Mouse (Mus musculus) forebrain, embryonic 14.5 days (tissue): ENCODE measurements around the gene Kcng3. TPM values are rescaled to one million over a fixed set of nuclear protein-coding genes. Genes with fewer than 3 reads are reported as not detected.

Experiments
- ATAC-seq: fragments of 200-750 bp; cut with Nextera tagmentation; 2 replicates; pipeline ENCODE4 v1.8.0; 2017; ENCODE audit warnings: mild to moderate bottlenecking, moderate library complexity
- DNase-seq: peaks from one replicate; pipeline ENCODE4 v3.0.0-alpha.2; 2015; ENCODE audit warnings: low spot score
- H3K27ac ChIP-seq: fragments of 300-500 bp; sonication (generic); 2 replicates; pipeline ENCODE4 v1.5.1; 2014; ENCODE audit warnings: low read depth, mild to moderate bottlenecking, control low read depth, low read length, moderate library complexity
- H3K27me3 ChIP-seq: fragments of 300-500 bp; sonication (generic); replicated peaks from 2 replicates; pipeline ENCODE4 v1.6.1; 2014; ENCODE audit warnings: low read length, control low read depth, mixed read lengths; ENCODE audit not compliant: control insufficient read depth, insufficient read depth
- H3K36me3 ChIP-seq: fragments of 300-500 bp; sonication (generic); 2 replicates; pipeline ENCODE4 v1.6.1; 2014; ENCODE audit warnings: low read length, control low read depth; ENCODE audit not compliant: control insufficient read depth, insufficient read depth
- H3K4me1 ChIP-seq: fragments of 300-500 bp; sonication (generic); 2 replicates; pipeline ENCODE4 v1.6.1; 2014; ENCODE audit warnings: antibody characterized with exemption, low read length, control low read depth; ENCODE audit not compliant: control insufficient read depth, insufficient read depth
- H3K4me2 ChIP-seq: fragments of 300-500 bp; sonication (generic); 2 replicates; pipeline ENCODE4 v1.6.1; 2014; ENCODE audit warnings: mild to moderate bottlenecking, control low read depth, low read length
- H3K4me3 ChIP-seq: fragments of 300-500 bp; sonication (generic); 2 replicates; pipeline ENCODE4 v1.5.1; 2014; ENCODE audit warnings: low read depth, low read length, control low read depth
- H3K9ac ChIP-seq: fragments of 300-500 bp; sonication (generic); 2 replicates; pipeline ENCODE4 v1.6.1; 2014; ENCODE audit warnings: mild to moderate bottlenecking, low read length, control low read depth, moderate library complexity
- H3K9me3 ChIP-seq: fragments of 300-500 bp; sonication (generic); replicated peaks from 2 replicates; pipeline ENCODE4 v1.6.1; 2016; ENCODE audit warnings: low read length, control low read depth, mixed read lengths; ENCODE audit not compliant: control insufficient read depth
- WGBS: fragments of 180-500 bp; shearing (Covaris S2); extraction: QIAGEN DNeasy Blood & Tissue Kit; methylation state at CpG from one replicate; pipeline ENCODE4 v1.1.7; 2014; 5-methylcytosine and 5-hydroxymethylcytosine counted together
- polyA plus RNA-seq: library from polyadenylated mRNA; unstranded; fragments of >200 nt; fragmentation: Nextera tagmentation; extraction: Ambion mirVana; gene quantifications from 2 replicates; pipeline ENCODE4 v1.2.1, GENCODE M21; 2014

The Kcng3 gene
- polyA plus RNA-seq, 1 experiment from 2014 or later = not detected

DNA sequence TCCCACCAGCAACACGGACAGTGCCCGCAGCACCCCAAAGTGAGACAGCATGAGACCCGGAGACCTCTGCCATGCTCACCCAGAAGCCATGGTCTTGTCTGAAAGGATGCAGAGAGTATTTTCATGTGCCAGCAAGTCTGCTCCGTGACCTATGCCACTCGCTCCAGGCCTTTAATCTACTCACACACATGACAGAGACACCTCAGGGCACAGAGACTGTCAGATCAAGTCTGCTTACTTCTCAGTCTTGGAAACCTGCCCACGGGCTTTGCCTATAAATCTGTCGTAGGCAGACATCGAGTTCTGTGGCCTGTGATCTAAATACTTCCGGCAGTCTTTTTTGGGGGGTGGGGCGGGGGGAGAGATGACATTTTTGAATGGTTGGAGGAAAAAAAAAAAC is 38.3 kb downstream of the Kcng3 start:
- Histone ChIP-seq H3K27me3 (no peaks in the 10 kb centered on the region), H3K9me3 (0 out of 2 replicates have a peak, but pooled peaks cover 6% of the 10 kb centered on the region), H3K4me2 (no peak overlapping the region), H3K27ac (no peak overlapping the region), H3K4me3 (no peak overlapping the region), H3K9ac (no peak overlapping the region), H3K4me1 (no peaks in the 10 kb centered on the region), H3K36me3 (no peaks in the 10 kb centered on the region)
- ATAC-seq (no peak), DNase-seq (no peak)
- 87% methylated on average over 10 of the region's 10 CpGs for WGBS

DNA sequence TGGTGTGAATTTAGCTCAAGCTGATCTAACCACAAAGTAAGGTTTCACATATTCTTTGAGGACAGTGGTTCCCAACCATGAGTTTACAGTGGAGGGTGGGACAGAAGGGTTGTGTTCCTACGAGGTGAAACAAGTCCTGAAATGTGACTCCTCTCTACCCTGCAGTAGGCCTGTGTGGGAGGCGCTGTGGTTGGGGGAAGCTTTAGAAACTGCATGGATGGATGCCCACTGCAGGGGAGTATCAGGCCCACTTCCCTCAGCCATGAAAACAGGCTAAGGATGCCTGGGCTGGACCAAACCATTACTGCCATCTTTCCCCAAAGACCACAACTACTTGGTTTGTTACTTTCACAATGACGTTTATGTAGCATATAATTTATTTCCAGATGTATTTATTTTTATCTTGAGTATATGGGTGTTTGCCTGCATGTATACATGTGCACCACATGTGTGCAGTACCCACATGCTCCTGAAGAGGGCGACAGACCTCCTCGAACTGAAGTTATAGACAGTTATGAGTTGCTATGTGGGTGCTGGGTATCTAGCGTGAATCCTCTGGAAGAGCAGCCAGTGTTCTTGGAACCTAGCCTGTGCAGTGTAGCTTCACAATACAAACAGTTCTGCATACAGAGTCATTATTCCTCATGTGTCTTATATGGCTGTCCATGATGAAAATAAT is 42.9 kb downstream of the Kcng3 start:
- H3K9me3 ChIP-seq = peaks cover 8% of the 10 kb centered on the region; the same call in 1 of the 2 replicates
- H3K9ac ChIP-seq = no peak overlapping the region
- no peaks in the 10 kb centered on the region for H3K36me3 ChIP-seq
- no peak for ATAC-seq
- no peaks in the 10 kb centered on the region for H3K27me3 ChIP-seq
- DNase-seq = no peak
- no peaks in the 10 kb centered on the region for H3K4me1 ChIP-seq
- WGBS = 82% methylated on average over 6 of the region's 6 CpGs
- no peak overlapping the region for H3K4me2 ChIP-seq
- no peak overlapping the region for H3K27ac ChIP-seq
- no peak overlapping the region for H3K4me3 ChIP-seq

DNA sequence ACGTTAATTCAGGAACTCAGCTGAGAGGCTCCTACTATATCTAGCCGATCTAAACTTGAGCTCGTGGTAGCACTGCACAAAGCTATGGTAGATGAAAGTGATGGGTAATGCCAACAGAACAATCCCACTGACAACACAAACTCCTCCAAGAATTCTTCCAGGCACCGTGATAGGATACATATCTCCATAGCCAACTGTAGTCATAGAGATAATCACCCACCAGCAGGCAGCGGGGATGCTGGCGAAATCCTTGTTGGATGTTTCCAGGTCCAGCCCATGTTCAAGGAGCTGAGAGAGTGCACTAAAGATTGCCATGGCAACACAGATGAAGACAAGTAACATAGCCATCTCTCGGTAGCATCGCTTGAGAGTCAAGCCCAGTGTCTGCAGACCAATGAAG is 44.0 kb downstream of the Kcng3 start:
- Histone ChIP-seq H3K4me1 (no peaks in the 10 kb centered on the region), H3K36me3 (no peaks in the 10 kb centered on the region), H3K27ac (no peak overlapping the region), H3K9ac (no peak overlapping the region), H3K27me3 (no peaks in the 10 kb centered on the region), H3K4me3 (no peak overlapping the region), H3K9me3 (peaks cover 8% of the 10 kb centered on the region; the same call in 1 of the 2 replicates), H3K4me2 (no peak overlapping the region)
- WGBS = 89% methylated on average over 8 of the region's 8 CpGs
- DNase-seq = no peak
- no peak for ATAC-seq

DNA sequence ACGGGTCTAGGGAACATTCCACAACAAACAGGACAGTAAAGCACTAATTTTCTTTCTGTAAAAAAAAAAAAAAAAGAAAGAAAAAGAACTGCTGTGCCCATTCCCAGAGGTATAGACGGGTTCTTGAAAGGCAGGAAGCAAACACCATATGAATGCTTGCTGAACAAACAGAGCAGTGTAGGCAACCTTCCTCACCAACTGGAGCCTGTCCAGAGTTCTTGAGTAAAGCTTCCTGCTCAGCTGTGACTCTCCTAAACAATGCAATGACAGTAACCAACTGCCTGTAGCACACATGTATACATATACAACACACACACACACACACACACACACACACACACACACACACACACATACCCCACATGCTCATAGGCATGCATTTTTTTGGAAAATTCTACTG is 49.1 kb downstream of the Kcng3 start:
- peaks cover 3% of the 10 kb centered on the region; the same call in 1 of the 2 replicates for H3K9me3 ChIP-seq
- H3K27me3 ChIP-seq = no peaks in the 10 kb centered on the region
- no peaks in the 10 kb centered on the region for H3K36me3 ChIP-seq
- H3K4me3 ChIP-seq = no peak overlapping the region
- ATAC-seq (no peak), DNase-seq (no peak)
- H3K4me2 ChIP-seq = no peak overlapping the region
- WGBS = 77% methylated on average over 2 of the region's 2 CpGs
- H3K4me1 ChIP-seq = no peaks in the 10 kb centered on the region
- no peak overlapping the region for H3K27ac ChIP-seq
- no peak overlapping the region for H3K9ac ChIP-seq

DNA sequence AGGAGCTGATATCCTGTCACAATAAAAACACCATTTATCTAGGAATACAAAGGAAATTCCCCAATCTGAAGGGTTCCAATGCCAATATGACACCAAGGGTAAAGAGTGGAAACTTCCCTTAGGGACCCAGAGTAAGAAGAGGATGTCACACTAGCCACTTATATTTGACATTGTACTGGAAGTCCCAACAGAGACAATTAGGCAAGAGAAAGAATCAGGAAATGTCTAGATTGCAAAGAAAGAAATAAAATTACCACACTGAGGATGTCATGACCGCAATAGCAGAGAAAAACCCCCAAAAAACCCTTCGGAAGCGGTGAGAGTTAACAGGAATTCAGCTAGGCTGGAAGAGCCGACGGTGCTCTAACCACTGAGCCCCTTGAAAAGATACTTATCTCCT is 51.0 kb downstream of the Kcng3 start:
- H3K36me3 ChIP-seq = no peaks in the 10 kb centered on the region
- H3K27me3 ChIP-seq = no peaks in the 10 kb centered on the region
- no peak for DNase-seq
- peaks cover 3% of the 10 kb centered on the region; the same call in 1 of the 2 replicates for H3K9me3 ChIP-seq
- H3K4me1 ChIP-seq = no peaks in the 10 kb centered on the region
- no peak for ATAC-seq
- 96% methylated on average over 5 of the region's 5 CpGs for WGBS
- H3K9ac ChIP-seq = no peak overlapping the region
- H3K4me2 ChIP-seq = no peak overlapping the region
- H3K27ac ChIP-seq = no peak overlapping the region
- no peak overlapping the region for H3K4me3 ChIP-seq

DNA sequence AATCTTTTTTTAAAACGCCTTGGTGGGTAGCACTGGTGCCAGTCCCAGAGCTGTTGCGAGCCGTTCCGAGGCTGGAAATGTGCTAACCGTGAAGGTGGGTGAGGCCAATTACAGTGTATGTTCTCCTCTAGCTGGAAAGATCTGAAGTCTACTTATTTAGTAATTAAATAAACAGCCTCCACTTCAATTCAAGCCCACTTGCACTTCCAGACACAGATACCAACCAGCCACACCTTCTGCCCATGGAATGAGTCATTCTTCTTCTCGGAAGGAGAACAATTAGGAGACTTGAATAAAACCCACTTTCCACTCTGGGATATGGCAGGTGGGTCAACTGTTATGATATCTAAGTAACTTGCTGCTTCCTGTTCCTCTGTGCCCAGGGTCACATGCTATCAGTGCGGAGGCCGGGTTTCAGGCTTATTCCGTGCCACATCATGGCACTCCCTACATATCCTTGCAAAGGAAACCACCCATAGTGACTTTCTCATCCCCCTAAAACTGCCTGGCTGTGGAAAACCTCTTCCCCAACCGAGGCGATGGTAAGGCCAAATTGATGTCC is 54.8 kb downstream of the Kcng3 start:
- Histone ChIP-seq H3K9ac (no peak overlapping the region), H3K4me2 (no peak overlapping the region), H3K27ac (no peak overlapping the region), H3K27me3 (no peaks in the 10 kb centered on the region), H3K4me3 (no peak overlapping the region), H3K9me3 (no peaks in the 10 kb centered on the region), H3K36me3 (no peaks in the 10 kb centered on the region), H3K4me1 (no peaks in the 10 kb centered on the region)
- DNase-seq (no peak), ATAC-seq (no peak)
- 92% methylated on average over 11 of the region's 11 CpGs for WGBS

DNA sequence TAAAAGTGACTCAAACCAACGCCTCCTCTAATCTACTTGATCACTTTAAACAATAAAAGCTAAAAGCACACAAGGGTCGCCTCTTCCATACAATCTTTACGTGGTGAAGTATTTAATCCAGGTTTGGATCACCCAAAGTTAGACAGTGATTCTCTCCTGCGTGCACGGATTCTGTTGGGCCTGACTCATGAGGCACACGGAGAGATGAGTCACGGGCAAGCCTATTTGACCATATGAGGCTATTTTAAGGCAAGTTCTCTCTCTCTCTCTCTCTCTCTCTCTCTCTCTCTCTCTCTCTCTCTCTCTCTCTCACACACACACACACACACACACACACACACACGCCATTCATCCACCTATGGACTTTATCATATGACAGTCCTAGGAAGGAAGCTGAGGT is 57.1 kb downstream of the Kcng3 start:
- Histone ChIP-seq H3K4me3 (no peak overlapping the region), H3K27me3 (no peaks in the 10 kb centered on the region), H3K27ac (no peak overlapping the region), H3K36me3 (no peaks in the 10 kb centered on the region), H3K9ac (no peak overlapping the region), H3K4me1 (no peaks in the 10 kb centered on the region), H3K4me2 (no peak overlapping the region), H3K9me3 (no peaks in the 10 kb centered on the region)
- no peak for DNase-seq
- ATAC-seq = no peak
- 93% methylated on average over 8 of the region's 8 CpGs for WGBS

DNA sequence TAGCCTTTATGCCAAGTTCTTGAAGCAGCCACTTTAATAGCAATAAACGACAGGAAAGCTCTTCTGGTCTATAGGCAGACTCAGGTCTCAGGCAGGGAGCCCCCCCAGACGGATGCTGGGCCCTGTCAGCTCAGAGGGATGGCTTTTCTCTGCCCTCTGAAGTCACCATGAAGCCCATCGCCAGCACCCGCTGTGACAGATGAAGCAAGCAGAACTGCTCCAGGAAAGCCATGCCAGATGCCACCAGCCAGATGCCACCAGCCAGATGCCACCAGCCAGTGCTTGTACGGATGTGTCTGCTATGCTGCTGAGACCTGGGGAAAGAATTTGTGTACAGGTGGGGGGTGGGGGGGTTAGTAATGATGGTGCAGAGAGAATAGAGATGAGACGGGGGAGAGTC is 58.6 kb downstream of the Kcng3 start:
- H3K9ac ChIP-seq = no peak overlapping the region
- no peak for DNase-seq
- no peaks in the 10 kb centered on the region for H3K4me1 ChIP-seq
- 57% methylated on average over 6 of the region's 6 CpGs for WGBS
- no peak overlapping the region for H3K27ac ChIP-seq
- H3K36me3 ChIP-seq = no peaks in the 10 kb centered on the region
- H3K4me3 ChIP-seq = no peak overlapping the region
- ATAC-seq = no peak
- H3K27me3 ChIP-seq = no peaks in the 10 kb centered on the region
- H3K9me3 ChIP-seq = no peaks in the 10 kb centered on the region
- no peak overlapping the region for H3K4me2 ChIP-seq

DNA sequence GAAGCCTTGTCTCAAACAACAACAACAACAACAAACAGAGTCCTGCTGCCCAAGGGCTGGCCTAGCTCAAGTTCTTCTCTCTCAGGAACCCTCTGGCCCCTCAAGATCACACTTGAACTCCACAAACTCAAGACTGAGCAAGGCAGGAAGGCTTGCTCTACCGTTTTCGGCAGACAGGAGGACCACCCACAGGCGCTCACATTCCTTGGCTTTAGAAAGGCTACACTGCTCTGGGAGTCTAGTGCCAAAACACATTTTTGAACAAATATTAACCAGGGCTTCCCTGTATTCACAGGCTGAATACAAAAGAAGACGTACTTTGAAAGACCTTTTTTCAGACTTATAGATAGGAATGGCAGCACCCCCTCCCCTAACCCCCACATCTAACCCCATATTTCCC is 59.3 kb downstream of the Kcng3 start:
- H3K4me2 ChIP-seq = no peak overlapping the region
- no peaks in the 10 kb centered on the region for H3K4me1 ChIP-seq
- no peak overlapping the region for H3K9ac ChIP-seq
- DNase-seq (no peak), ATAC-seq (no peak)
- H3K27ac ChIP-seq = no peak overlapping the region
- H3K36me3 ChIP-seq = no peaks in the 10 kb centered on the region
- no peaks in the 10 kb centered on the region for H3K27me3 ChIP-seq
- WGBS = 47% methylated on average over 4 of the region's 4 CpGs
- H3K9me3 ChIP-seq = no peaks in the 10 kb centered on the region
- H3K4me3 ChIP-seq = no peak overlapping the region
